Mouse (Mus musculus): Measurements from ENCODE around the gene Ube2e1.

DNA sequence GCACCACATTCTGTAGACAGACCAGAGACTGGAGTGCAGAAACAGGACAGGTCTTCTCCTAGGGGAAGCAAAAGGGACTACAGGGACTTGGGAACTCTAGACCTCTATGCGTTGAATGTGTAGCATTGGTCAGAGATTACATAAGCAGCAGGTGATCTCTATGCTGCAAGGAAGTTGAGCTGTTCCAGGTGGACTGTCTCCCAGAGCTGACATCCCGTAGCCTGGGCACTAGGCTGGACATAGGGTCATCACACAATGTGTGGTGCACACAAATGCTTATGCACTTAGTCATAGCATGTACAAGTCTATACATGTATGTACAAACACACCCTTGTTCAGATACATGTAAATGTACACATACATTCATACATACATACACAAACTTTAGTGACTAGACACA lies 11.1 kb upstream of the Ube2e1 start:
- TF ChIP-seq POLR2A (IDR thresholded peaks at IDR 0.05; ENCODE audit: extremely low read depth, insufficient read depth, low read length) (no peak), CTCF (IDR thresholded peaks at IDR 0.05; ENCODE audit: low read depth, low read length) (no peak)
